Mouse (Mus musculus): ENCODE measurements around the gene Gskip.

Gskip gene

DNA sequence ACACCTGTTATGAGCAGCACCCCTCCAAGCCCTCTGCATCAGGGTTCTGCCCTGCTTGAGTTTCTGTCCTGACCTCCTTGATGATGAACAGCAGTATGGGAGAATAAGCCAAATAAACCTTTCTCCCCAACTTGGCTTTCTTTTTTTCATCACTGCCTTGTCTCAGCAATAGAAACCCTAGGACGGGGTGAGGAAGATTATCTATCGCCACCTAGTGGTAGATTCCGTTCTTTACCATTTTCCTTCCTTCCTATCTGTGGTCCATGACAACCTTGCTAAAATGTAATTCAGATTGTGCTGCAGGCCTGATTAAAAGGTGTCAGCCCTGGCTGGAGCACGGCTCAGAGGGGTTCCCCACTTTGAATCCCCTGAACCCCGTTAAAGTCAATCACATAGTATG is 38.0 kb downstream of the Gskip start:
- DNase-seq (ENCODE audit: low spot score), result no peak

DNA sequence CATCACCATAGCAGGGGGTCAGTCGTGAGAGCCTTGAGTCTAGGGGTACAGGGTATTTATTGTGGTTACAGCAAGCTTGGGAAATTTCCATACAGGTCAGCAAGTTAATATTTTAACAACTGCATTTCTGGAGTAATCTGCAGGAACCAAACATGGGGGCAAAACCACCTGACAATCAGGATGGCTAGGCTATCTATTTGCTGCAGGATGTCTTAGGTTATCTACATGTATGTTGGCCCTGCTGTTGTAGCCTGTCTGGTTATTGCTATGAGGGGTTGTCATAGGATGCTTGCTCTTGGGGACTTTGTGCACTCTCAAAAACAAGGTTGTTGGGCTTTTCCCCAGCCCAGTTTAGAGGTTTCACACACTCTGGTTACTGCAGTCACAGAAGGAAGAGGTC is 40.0 kb downstream of the Gskip start:
- DNase-seq (ENCODE audit: low spot score), result no peak

DNA sequence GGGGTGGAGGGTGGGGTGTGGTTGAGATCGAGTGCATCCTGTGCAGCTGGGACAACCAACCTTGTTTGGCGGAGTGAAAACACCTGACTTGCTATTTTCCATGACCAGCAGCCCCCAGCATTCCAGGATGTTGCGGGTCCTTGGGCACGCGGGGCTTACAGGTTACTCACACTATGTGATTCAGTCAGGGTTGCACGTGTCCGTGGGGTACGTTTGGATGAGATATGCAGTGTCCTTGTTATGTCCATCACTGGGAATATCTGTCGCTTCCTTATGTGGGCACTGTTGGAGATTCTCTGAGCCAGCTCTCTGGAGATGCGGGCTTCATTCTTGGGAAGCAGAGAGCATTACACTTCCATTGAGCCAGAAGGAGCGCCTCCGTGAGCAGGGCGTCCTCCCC is 41.1 kb downstream of the Gskip start:
- DNase-seq (ENCODE audit: low spot score), result no peak

DNA sequence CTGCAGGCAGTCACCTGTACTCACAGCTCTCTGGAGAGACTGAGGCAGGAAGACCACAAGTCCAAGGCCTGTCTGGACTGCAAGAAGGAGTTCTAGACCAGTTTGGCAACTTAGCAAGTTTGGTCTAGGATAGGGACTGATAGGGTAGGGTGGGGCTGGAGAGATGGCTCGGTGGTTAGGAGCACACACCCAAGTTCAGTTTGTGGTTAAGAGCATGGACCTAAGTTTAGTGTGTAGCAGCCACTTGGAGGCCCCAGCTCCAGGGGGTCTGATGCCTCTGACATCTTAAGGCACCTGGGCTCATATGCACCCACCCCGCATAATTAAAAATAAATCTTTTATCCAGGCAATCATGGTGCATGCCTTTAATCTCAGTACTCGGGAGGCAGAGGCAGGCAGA is 42.6 kb downstream of the Gskip start:
- no peak for DNase-seq (ENCODE audit: low spot score)

DNA sequence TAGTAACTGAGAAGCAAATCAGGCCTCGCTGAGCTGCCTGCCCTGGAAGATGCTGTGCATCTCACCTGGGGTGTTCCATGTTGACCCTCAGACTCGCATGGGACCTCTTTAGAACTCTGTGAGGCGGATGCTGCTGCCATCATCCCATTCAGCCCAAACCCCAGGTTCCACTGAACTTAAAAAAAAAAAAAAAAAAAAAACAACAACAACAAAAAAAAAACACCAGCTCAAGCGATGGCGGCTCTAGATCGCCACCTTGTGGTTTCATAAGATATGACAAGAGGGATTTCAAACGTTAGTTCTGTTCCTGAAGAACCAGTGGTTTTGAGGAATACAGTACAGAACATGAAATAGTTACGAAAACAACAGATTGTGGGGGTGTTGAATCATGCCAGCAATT is 43.3 kb downstream of the Gskip start:
- DNase-seq (ENCODE audit: low spot score), result peak; percentile 65

DNA sequence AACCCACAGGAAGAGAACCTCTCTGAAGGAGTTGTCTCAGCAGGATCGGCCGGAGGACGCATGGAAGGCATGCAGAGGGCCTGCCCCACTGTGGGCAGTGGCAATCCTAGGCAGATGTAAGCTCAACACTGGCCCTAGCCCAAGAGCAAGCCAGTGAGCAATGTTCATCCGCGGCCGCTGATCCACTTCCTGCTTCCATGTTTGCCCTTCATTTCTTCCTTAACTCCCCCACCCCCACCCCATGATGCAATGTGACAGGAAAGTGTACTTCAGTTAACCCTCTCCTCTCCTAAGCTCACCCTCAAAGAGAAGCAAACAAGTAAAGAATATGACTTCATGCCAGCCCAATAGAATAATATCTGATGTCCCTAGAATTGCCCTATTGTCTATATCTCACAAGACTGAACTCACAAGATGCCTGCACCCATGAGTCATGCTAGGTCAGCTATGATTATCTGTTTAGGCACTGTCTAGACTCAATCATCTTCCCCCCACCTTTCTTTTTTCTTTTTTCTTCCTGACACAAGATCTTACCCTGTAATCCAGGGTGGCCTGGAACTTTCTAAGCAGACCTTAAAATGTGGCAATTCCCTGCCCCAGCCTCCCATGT is 46.3 kb downstream of the Gskip start:
- no peak for DNase-seq (ENCODE audit: low spot score)

DNA sequence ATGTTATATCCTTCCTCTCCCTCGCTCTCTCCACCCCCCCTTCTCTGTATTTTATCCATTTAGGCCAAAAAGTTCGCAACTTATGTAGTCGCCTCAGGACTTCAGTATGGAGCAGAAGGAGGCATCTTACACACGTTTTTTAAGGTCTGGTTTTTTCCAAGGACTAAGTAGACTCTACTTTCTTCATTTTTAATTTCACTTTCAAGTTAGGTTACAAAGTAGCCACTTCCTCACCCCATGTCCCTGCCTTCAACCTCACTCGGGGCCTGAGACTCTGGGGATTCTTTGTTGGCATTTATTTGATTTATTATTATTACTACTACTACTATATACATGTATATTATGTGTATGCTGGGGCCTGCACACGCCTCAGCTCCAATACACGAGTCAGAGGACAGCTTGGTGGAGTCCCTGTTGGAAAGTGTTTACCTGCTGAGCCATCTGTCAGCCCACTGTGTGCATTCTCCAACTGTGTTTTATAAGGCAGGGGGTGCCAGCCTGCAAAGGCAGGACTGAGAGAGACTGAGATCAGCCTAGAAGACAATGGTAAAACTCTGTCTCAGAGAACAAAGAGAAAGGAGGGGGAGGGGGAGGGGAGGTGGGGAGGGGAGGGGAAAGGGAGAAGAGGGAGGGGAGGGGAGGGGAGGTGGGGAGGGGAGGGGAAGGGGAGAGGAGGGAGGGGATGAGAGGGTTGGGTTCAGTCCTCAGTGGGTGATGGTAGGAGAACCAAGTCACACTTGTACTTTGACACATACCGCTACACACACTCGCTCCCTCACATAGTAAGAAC is 48.9 kb downstream of the Gskip start:
- no peak for DNase-seq (ENCODE audit: low spot score)

DNA sequence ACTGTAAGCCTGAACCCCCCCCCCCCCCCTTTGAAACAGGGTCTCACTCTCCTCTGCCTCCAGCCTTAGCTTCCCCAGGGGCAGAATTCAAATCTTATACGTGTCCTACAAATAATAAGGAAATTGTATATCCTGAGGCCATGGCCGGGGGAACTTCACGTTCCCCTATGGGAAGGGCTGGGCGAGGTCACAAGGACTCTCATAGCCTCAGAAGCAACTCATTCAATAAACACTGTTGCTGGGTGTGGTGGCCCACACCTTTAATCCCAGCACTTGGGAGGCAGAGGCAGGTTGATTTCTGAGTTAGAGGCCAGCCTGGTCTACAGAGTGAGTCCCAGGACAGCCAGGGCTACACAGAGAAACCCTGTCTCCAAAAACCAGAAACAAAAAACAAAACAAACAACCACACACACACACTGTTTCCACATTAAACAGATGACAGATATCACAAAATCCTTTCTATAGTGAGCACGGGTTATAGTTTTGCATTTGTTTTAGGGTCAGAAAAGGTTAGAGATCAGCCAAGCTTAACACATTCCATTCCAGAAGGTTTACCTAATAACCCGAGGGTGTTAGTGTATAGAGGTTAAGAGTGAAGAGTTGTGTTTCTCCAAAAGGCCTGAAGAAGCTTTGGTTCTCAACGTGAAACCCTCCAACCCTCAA is 50.7 kb downstream of the Gskip start:
- no peak for DNase-seq (ENCODE audit: low spot score)

DNA sequence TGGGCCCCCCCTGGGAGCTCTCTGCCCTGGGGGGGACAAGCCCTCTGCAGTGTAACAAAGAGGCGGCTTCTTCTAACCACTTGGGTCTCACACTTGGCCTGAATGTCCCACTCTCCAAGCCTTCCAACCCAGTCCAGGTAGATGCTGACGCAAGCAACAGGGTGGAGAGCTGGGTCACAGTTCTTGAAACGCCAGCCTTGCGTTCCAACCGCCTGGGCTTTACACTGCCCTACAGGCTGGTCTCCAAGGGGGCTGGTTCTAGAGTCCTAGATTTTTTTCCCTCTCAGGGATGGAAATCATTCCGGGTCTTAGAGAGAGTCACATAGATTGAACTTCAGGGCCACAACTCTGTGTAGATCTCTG is 51.2 kb downstream of the Gskip start:
- no peak for DNase-seq (ENCODE audit: low spot score)

DNA sequence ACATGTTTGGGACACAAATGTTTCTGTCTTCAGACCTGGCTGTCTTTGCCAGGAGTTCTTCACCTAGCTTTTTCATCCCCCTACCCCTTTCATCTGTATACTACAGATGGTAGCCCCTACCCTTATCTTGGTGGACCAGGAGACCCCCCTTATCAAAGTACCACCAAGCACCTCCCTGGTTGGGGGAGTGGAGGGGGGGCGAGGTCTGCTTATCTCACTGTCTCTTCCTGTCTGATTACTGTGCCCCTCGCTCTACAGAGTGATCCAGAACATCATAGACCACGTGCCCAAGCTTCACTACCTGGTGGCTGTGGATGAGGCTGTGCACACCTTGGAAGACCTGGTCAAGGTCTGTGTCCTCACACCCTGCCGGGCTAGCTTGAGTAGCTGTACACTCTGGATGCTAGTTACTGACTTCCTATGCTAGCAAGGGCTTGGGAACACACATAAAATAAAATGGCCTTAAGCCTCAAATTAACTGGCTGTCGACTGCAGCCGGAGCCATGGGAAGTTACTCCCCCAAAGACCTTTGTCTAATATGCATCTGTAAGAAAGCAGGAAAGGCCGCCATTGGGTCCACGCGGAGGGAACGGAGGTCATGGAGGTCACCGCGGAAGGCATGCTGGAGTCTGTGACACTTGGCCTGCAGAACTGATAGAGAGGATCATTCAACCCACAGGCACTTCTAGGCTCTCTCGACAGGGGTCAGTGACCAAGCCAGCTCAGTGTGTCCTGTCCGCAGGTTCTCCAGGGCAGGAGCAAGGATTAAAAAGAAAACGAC is 53.9 kb downstream of the Gskip start:
- no peak for DNase-seq (ENCODE audit: low spot score)

DNA sequence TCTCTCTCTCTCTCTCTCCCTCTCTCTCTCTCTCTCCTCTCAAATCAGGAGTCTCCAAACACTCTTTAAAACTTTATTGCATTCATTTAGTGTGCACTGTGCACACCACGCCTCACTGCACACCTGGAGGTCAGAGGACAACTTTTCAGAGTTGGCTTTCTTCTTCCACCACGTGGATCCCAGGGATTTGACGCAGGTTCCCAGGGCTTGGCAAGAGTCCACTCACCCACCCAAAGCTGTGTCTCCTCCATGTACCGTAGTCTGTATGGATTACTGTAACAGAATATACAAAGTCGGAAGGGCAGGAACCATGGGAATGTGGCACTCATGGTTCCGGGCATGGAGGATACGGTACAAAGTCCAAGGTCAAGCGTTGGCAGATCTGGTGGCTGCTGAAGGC is 55.0 kb downstream of the Gskip start:
- DNase-seq (ENCODE audit: low spot score), result no peak

DNA sequence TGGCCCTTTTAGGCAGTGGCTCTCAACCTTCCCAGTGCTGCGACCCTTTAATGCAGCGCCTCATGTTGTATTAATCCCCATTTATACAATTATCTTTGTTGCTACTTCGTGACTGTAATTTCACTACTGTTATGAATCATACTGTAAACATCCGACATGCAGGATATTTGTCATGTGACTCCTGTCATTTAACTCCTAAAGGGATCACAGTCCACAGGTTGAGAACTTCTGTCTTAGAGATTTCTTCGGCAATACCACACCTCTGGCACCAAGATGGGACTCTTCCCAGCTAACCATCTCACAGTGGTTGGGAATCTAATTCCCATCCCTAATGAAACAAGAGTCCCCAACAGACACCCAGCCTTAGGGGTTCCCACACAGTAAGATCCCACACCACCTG is 63.5 kb downstream of the Gskip start:
- no peak for DNase-seq (ENCODE audit: low spot score)

Measured in testis, postnatal 10 days (tissue).